Mouse (Mus musculus) midbrain, embryonic 12.5 days (tissue): ENCODE results near the gene Oprm1. TPM values are rescaled to one million over a fixed set of nuclear protein-coding genes. Genes with fewer than 3 reads are reported as not detected.
"Not testable (repeated sequence)": the region's sequence is repeated elsewhere in the genome, so short reads cannot be mapped to it uniquely, and the experiment has no call there.

Experiments
- ATAC-seq: fragments of 200-750 bp; cut with Nextera tagmentation; 2 replicates; pipeline ENCODE4 v1.8.0; 2017; ENCODE audit warnings: low read depth, moderate TSS enrichment, moderate library complexity; ENCODE audit not compliant: low FRiP score
- H3K27ac ChIP-seq: fragments of 300-500 bp; sonication (generic); replicated peaks from 2 replicates; pipeline ENCODE4 v1.5.1; 2016; ENCODE audit warnings: mild to moderate bottlenecking
- H3K27me3 ChIP-seq: fragments of 300-500 bp; sonication (generic); 2 replicates; pipeline ENCODE4 v1.6.1; 2016; ENCODE audit warnings: mild to moderate bottlenecking
- H3K36me3 ChIP-seq: fragments of 300-500 bp; sonication (generic); 2 replicates; pipeline ENCODE4 v1.6.1; 2016
- H3K4me1 ChIP-seq: fragments of 300-500 bp; sonication (generic); 2 replicates; pipeline ENCODE4 v1.6.1; 2016
- H3K4me2 ChIP-seq: fragments of 300-500 bp; sonication (generic); replicated peaks from 2 replicates; pipeline ENCODE4 v1.6.1; 2016; ENCODE audit warnings: mild to moderate bottlenecking, moderate library complexity
- H3K4me3 ChIP-seq: fragments of 300-500 bp; sonication (generic); 2 replicates; pipeline ENCODE4 v1.5.1; 2016; ENCODE audit warnings: mild to moderate bottlenecking
- H3K9ac ChIP-seq: fragments of 300-500 bp; sonication (generic); replicated peaks from 2 replicates; pipeline ENCODE4 v1.6.1; 2016; ENCODE audit warnings: mild to moderate bottlenecking, moderate library complexity
- H3K9me3 ChIP-seq: fragments of 300-500 bp; sonication (generic); 2 replicates; pipeline ENCODE4 v1.6.1; 2016; ENCODE audit warnings: mild to moderate bottlenecking
- WGBS: fragments of 180-500 bp; shearing (Covaris S2); methylation state at CpG from one replicate; pipeline ENCODE4 v1.1.7; 2016; 5-methylcytosine and 5-hydroxymethylcytosine counted together
- polyA plus RNA-seq: library from polyadenylated mRNA; unstranded; fragments of >200 nt; fragmentation: Nextera tagmentation; extraction: Ambion mirVana; gene quantifications from 2 replicates; pipeline ENCODE4 v1.2.1, GENCODE M21; 2016

The Oprm1 gene
- polyA plus RNA-seq, 1 experiment from 2014 or later, result 0.26 TPM

DNA sequence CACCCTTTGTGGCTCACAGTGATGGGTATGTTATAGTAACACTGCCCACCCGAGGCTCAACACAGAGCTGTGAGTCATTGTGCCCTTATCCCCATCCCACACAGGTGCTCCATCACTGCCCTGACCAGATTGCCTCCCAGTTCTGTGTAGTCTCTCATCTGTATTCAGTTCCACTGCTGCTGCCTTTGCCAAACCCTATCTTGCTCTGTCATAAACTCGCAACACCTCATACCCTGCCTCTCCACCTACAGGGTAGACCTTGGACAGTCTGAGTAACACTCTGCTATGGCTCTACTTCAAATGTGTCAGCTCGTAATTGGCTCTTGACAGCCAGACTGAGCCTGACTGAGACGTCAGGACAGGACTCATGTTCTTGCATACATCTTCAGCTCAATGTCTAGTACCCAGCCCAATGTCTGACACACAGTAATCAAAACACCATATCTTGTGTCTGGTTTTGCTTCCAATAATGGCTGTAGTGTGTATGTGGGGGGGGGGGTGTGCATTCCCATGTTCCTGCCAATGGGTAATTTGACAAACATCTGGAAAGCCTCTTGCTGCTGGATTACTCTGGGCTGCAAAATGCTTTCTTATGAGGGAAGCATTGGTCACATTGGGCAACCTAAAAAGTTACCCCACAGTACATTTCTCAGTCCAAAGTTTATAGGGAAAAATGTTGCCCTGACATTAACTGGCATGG lies 229.2 kb downstream of the Oprm1 start:
- Histone ChIP-seq H3K27me3 (no peaks in the 10 kb centered on the region), H3K4me1 (no peaks in the 10 kb centered on the region), H3K27ac (no peak overlapping the region), H3K9me3 (no peaks in the 10 kb centered on the region), H3K4me2 (no peak overlapping the region), H3K36me3 (no peaks in the 10 kb centered on the region), H3K4me3 (no peak overlapping the region), H3K9ac (no peak overlapping the region)
- 71% methylated on average over 4 of the region's 4 CpGs for WGBS
- no peak for ATAC-seq

DNA sequence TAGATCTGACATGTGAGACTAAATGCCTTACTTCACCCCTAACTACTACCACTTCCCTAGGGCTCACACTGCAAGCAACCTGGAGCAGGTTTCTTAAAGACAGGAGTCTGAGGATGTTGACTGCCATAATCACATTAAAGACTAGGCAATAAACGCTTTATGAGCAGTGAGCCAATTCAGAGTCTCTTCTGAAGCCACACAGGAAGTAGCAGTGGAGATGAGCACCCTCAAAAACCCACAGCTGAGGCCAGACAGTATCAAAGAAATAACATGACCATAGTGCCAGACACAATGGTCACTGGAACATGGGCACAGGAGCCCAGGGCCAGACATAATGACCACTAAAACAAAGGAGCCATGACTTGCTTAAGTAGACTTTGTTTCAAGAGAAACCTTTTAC lies 230.2 kb downstream of the Oprm1 start:
- Histone ChIP-seq H3K4me3 (no peak overlapping the region), H3K4me2 (no peak overlapping the region), H3K4me1 (no peaks in the 10 kb centered on the region), H3K9ac (no peak overlapping the region), H3K36me3 (no peaks in the 10 kb centered on the region), H3K9me3 (no peaks in the 10 kb centered on the region), H3K27me3 (no peaks in the 10 kb centered on the region), H3K27ac (no peak overlapping the region)
- 90% methylated on average over 1 of the region's 1 CpGs for WGBS
- ATAC-seq, result no peak

DNA sequence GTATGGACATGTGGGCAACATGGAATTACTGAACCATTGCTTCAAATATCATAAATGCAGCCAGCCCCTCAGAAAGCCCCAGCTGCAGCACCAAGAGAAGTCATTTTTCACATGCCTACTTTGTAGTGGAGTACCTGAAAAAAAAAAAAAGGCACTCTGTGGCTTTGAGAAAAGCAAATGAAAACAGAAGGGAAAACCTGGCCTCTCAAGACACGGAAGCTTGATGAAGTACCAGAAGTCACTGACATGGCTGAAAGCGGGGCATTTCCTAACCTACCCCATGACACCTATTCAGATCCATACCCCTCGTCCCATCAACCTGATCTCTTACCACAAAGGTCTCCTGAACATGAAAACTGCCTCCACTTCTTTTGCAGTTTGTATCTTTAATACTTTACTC lies 238.6 kb downstream of the Oprm1 start:
- H3K4me3 ChIP-seq, result no peak overlapping the region
- no peak for ATAC-seq
- no peak overlapping the region for H3K4me2 ChIP-seq
- 80% methylated on average over 3 of the region's 3 CpGs for WGBS
- no peak overlapping the region for H3K27ac ChIP-seq
- H3K36me3 ChIP-seq, result no peaks in the 10 kb centered on the region
- no peak overlapping the region for H3K9ac ChIP-seq
- no peaks in the 10 kb centered on the region for H3K9me3 ChIP-seq
- no peaks in the 10 kb centered on the region for H3K4me1 ChIP-seq
- no peaks in the 10 kb centered on the region for H3K27me3 ChIP-seq

DNA sequence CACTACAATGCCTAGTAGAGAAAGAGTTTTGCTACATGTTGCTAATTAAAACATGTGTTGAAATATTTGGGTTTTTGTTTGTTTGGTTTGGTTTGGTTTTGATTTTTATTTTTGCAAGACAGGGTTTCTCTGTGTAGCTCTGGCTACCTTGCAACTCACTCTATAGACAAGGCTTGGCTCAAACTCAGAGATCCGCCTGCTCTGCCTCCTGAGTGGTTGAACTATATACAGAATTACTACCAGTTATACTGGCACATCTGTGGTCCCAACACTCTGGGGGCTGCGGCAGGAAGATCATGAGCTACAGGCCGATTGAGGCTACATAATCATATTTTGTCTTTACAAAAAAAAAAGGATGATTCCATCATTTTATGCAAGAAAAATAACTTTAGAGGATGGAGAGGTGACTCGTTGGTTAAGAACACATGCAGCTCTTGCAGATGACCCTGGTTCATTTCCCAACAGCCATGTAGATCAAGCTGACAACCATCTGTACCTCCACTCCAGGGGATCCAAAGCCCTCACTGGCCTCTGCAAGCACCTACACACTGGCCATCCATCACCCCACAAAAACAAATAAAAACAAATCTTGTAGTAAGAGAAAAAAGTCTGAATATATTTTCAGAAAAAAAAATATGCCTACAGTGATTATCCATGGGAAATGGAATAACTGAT lies 240.4 kb downstream of the Oprm1 start:
- H3K27me3 ChIP-seq, result no peaks in the 10 kb centered on the region
- no peak overlapping the region for H3K4me2 ChIP-seq
- 92% methylated on average over 4 of the region's 4 CpGs for WGBS
- H3K27ac ChIP-seq, result no peak overlapping the region
- no peak overlapping the region for H3K4me3 ChIP-seq
- H3K9ac ChIP-seq, result no peak overlapping the region
- no peak for ATAC-seq
- no peaks in the 10 kb centered on the region for H3K36me3 ChIP-seq
- H3K4me1 ChIP-seq, result no peaks in the 10 kb centered on the region
- no peaks in the 10 kb centered on the region for H3K9me3 ChIP-seq

DNA sequence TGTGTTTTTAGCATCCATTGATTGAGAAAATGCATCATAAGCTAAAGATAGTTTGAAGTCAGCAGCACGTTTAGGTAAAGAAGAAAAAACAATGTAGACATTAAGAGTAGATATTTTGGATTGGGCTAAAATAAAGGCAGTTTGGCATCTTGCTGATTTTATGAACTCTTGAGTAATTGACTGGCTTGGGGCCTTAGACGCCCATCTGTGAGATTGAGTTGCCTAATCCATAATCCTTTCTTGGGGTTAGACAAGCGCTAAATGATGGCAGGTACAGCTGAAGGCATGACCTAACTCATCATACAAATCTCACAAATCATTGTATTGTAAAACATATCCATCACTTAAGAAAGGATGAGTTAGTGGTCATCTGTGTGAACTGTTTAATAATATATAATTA lies 241.0 kb downstream of the Oprm1 start:
- no peaks in the 10 kb centered on the region for H3K36me3 ChIP-seq
- H3K4me3 ChIP-seq, result no peak overlapping the region
- ATAC-seq, result no peak
- H3K27me3 ChIP-seq, result no peaks in the 10 kb centered on the region
- no peak overlapping the region for H3K27ac ChIP-seq
- H3K9ac ChIP-seq, result no peak overlapping the region
- 87% methylated on average over 3 of the region's 3 CpGs for WGBS
- no peaks in the 10 kb centered on the region for H3K9me3 ChIP-seq
- no peaks in the 10 kb centered on the region for H3K4me1 ChIP-seq
- no peak overlapping the region for H3K4me2 ChIP-seq

DNA sequence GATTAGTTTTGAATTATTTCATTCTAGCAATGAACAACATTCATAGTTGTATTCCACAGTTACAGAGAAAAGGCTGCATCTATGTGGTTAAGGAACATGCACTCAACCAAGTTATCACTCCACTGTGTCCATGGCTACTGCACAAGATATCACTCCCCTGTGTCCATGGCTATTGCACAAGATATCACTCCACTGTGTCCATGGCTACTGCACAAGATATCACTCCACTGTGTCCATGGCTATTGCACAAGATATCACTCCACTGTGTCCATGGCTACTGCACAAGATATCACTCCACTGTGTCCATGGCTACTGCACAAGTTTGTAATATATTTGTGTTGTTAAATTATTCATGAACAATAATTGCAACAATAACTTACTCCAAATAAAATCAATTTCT lies 245.6 kb downstream of the Oprm1 start:
- H3K27ac ChIP-seq, H3K9me3 ChIP-seq, H3K27me3 ChIP-seq, H3K4me1 ChIP-seq, ATAC-seq, H3K4me2 ChIP-seq, H3K36me3 ChIP-seq, H3K9ac ChIP-seq, H3K4me3 ChIP-seq: not testable (repeated sequence)

DNA sequence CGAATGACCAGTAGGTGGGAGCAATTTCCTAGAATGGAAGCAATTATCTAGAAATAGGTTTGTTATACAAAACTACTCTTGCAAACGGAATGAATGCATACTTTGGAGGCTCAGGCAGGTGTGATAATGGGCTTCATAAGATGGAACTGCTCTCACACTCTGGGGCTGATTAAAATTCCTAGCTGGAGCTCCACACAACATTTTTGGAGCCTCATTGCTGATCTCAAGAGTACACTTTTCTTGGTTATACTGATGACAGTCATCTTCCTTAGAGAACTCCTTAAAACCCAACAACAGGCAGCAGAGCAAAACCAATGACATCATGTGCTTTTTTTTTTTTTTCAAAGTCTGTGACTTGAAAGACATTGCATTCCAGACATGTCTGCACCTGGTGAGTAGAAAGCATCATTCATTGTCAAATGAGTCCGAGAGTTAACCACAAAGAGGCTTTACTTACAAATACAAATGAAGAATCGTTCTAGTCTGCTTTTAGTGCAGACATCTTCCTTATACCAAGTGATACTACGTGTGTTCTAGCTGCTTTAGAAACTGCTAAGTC lies 246.8 kb downstream of the Oprm1 start:
- Histone ChIP-seq H3K4me2 (no peak overlapping the region), H3K36me3 (no peaks in the 10 kb centered on the region), H3K9ac (no peak overlapping the region), H3K27ac (no peak overlapping the region), H3K4me3 (no peak overlapping the region), H3K4me1 (no peaks in the 10 kb centered on the region), H3K9me3 (no peaks in the 10 kb centered on the region), H3K27me3 (no peaks in the 10 kb centered on the region)
- ATAC-seq, result no peak
- WGBS, result 63% methylated on average over 5 of the region's 5 CpGs

DNA sequence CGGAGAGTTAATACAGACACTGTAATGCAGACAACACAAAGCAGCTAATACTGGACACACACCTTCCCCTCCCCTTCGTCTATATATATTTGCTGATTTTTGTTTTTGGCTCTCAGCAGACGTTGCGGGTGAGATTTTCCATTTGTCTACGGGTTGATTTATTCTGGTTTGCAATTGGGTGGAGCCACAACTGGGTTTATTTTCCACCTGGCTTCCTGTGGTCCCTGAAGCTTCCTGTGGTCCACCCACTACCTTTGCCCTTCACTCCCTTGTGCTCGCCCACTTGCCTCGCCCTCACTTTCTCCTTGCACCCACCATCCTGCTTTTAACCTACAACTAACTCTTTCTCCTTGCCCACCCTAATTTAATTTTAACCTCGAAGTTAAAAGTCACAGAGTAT lies 252.2 kb downstream of the Oprm1 start:
- no peaks in the 10 kb centered on the region for H3K36me3 ChIP-seq
- no peaks in the 10 kb centered on the region for H3K9me3 ChIP-seq
- H3K4me1 ChIP-seq, result no peaks in the 10 kb centered on the region
- no peak overlapping the region for H3K9ac ChIP-seq
- WGBS, result 87% methylated on average over 8 of the region's 8 CpGs
- no peak overlapping the region for H3K4me3 ChIP-seq
- no peak overlapping the region for H3K4me2 ChIP-seq
- no peak overlapping the region for H3K27ac ChIP-seq
- H3K27me3 ChIP-seq, result no peaks in the 10 kb centered on the region
- ATAC-seq, result no peak

DNA sequence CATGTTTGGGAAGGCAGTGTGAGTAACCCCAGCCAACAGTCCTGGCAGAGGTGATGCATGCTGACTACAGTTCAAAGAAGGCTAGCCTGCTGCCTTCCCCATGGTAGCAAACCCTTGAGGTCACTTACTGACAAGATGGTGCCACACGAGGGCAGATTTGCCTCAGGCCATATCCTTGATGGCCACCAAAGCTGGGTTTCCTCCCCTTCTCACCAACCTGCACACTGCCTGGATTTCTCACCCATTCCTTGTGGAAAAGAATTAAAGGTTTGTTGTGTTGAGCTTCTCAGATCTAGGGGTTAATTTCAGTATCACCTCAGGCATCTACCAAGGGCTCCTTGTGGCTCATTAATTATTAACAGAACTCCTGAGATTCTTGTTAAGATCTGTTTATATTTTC lies 256.9 kb downstream of the Oprm1 start:
- H3K36me3 ChIP-seq, result no peaks in the 10 kb centered on the region
- no peaks in the 10 kb centered on the region for H3K27me3 ChIP-seq
- H3K27ac ChIP-seq, result no peak overlapping the region
- H3K4me3 ChIP-seq, result no peak overlapping the region
- WGBS, result 37% methylated on average over 1 of the region's 1 CpGs
- H3K4me2 ChIP-seq, result no peak overlapping the region
- H3K9ac ChIP-seq, result no peak overlapping the region
- no peak for ATAC-seq
- no peaks in the 10 kb centered on the region for H3K4me1 ChIP-seq
- no peaks in the 10 kb centered on the region for H3K9me3 ChIP-seq

DNA sequence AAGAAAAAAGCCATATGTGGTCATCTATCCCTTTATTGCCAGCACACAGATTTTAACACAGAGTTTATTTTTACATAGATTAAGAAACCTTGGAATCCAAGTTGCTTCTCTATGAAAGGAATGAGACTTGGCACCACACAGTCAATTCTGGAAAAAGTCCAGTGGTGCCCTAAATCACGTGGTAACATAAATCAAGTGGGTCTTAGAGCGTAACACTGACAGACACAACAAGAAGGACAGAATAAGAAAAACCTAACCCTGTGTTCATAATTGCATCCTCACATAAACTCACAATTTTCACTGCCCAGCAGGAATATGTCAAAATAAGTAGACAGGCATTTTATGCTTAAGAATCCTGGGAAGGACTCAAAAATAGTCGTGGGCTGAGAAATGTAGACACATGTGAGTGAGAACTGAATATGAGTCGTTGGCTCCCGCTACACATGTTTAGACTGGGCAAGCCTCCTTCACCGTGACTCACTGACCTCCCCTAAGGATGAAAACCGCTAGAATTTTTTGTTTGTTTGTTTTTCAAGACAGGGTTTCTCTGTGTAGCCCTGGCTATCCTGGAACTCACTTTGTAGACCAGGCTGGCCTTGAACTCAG lies 261.6 kb downstream of the Oprm1 start:
- no peak overlapping the region for H3K27ac ChIP-seq
- no peaks in the 10 kb centered on the region for H3K27me3 ChIP-seq
- no peaks in the 10 kb centered on the region for H3K36me3 ChIP-seq
- H3K4me1 ChIP-seq, result no peaks in the 10 kb centered on the region
- H3K4me2 ChIP-seq, result no peak overlapping the region
- no peak for ATAC-seq
- no peak overlapping the region for H3K4me3 ChIP-seq
- no peaks in the 10 kb centered on the region for H3K9me3 ChIP-seq
- no peak overlapping the region for H3K9ac ChIP-seq
- 79% methylated on average over 7 of the region's 7 CpGs for whole genome bisulfite sequencing

DNA sequence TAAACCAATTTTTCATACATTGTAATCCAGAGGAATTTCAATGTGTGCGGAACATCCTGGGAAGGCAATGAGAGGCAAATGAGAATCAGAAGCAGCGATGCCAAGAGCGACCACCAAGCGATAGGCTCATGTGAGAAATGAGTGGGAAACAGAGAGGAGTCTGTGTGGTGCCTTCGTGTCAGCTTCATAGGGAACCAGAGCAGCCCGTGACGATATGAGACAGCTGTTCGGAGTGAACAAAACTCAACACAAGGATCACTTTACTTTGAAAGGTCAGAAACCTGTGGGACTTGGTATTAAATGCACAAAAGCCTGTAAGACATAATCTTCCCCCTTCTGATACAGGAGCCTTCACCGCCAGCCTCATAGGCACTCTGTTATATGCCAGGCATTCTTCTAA lies 262.2 kb downstream of the Oprm1 start:
- Histone ChIP-seq H3K27me3 (no peaks in the 10 kb centered on the region), H3K4me2 (no peak overlapping the region), H3K9ac (no peak overlapping the region), H3K36me3 (no peaks in the 10 kb centered on the region), H3K27ac (no peak overlapping the region), H3K4me1 (no peaks in the 10 kb centered on the region), H3K4me3 (no peak overlapping the region), H3K9me3 (no peaks in the 10 kb centered on the region)
- no peak for ATAC-seq
- 93% methylated on average over 9 of the region's 9 CpGs for WGBS

DNA sequence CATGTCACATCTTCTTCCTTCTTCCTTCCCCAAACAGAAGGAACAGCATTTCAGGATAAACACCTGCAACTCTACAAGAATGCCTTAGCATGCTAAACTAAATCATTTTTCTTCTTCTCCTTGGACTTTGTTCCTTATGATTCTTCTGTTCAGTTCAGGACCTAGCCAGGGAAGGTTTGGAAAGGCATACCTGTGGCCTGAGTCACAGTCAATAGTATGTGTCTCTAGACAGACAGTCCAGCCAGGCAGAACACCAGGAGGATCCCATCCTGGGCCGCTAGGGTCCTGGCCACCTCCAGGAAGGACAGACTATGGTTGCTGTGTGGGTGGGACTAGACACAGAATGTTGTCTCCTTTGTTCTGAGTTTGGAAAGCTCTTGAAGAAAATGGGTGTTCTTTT lies 266.7 kb downstream of the Oprm1 start:
- ATAC-seq, result no peak
- Histone ChIP-seq H3K9me3 (no peaks in the 10 kb centered on the region), H3K4me3 (no peak overlapping the region), H3K9ac (no peak overlapping the region), H3K36me3 (no peaks in the 10 kb centered on the region), H3K27ac (no peak overlapping the region), H3K4me2 (no peak overlapping the region), H3K27me3 (no peaks in the 10 kb centered on the region), H3K4me1 (no peaks in the 10 kb centered on the region)
- WGBS, result 77% methylated on average over 1 of the region's 1 CpGs
